Comparison of ENCODE assay signal across 14 mouse cellular contexts in genomic region chr14:13357101-13357667, GRCm38 (mm10).
DNase-seq lines count a peak whose midpoint lies in the region; ATAC-seq and TF ChIP-seq lines count a peak whose summit lies in the region.
"Had no signal": no experiment of that assay in that cellular context is flagged by ENCODE, and none has a peak within 500 bp of the region (broad histone marks: within the 10 kb centered on the region; RNA-seq: fewer than 3 reads in every experiment).

No protein-coding gene starts in this region.

- no peaks in the 10 kb centered on the region for H3K36me3 ChIP-seq in forebrain, embryonic 13.5 days (ENCODE audit: poor library complexity, severe bottlenecking)
- no peaks in the 10 kb centered on the region for H3K36me3 ChIP-seq in forebrain, embryonic 11.5 days (ENCODE audit: control insufficient read depth, insufficient read depth, low read length)
- H3K36me3 ChIP-seq in midbrain, embryonic 15.5 days (replicated peaks): no peaks in the 10 kb centered on the region
- no peaks in the 10 kb centered on the region for H3K36me3 ChIP-seq in midbrain, embryonic 10.5 days
- no peaks in the 10 kb centered on the region for H3K36me3 ChIP-seq in limb, embryonic 10.5 days
- H3K36me3 ChIP-seq: embryonic facial prominence, embryonic 13.5 days; heart, embryonic 15.5 days had no signal

- no peak for TF ChIP-seq POLR2A in brain, embryonic 14.5 days (IDR thresholded peaks at IDR 0.05; ENCODE audit: borderline replicate concordance, extremely low read depth, insufficient read depth, insufficient read length, poor library complexity, severe bottlenecking)

- H3K4me2 ChIP-seq in forebrain, embryonic 13.5 days: no peak overlapping the region
- no peak overlapping the region for H3K4me2 ChIP-seq in forebrain, embryonic 11.5 days (ENCODE audit: low read depth, low read length, severe bottlenecking)
- H3K4me2 ChIP-seq in midbrain, embryonic 15.5 days: no peak overlapping the region
- H3K4me2 ChIP-seq: embryonic facial prominence, embryonic 13.5 days; heart, embryonic 15.5 days had no signal

- H3K9me3 ChIP-seq in forebrain, embryonic 13.5 days (replicated peaks): no peaks in the 10 kb centered on the region
- H3K9me3 ChIP-seq in forebrain, embryonic 11.5 days (ENCODE audit: control insufficient read depth, low read length): no peaks in the 10 kb centered on the region
- H3K9me3 ChIP-seq in midbrain, embryonic 15.5 days: no peaks in the 10 kb centered on the region
- H3K9me3 ChIP-seq in midbrain, embryonic 10.5 days (replicated peaks): no peaks in the 10 kb centered on the region
- no peaks in the 10 kb centered on the region for H3K9me3 ChIP-seq in limb, embryonic 10.5 days (replicated peaks)
- H3K9me3 ChIP-seq: embryonic facial prominence, embryonic 13.5 days; heart, embryonic 15.5 days; megakaryocyte, embryonic 14.5 days had no signal

- H3K4me3 ChIP-seq in forebrain, embryonic 13.5 days: no peak overlapping the region
- no peak overlapping the region for H3K4me3 ChIP-seq in forebrain, embryonic 11.5 days (ENCODE audit: low read depth, low read length)
- no peak overlapping the region for H3K4me3 ChIP-seq in midbrain, embryonic 15.5 days
- no peak overlapping the region for H3K4me3 ChIP-seq in midbrain, embryonic 10.5 days
- no peak overlapping the region for H3K4me3 ChIP-seq in limb, embryonic 10.5 days
- H3K4me3 ChIP-seq: embryonic facial prominence, embryonic 13.5 days; heart, adult 2 months; heart, embryonic 15.5 days; megakaryocyte, embryonic 14.5 days had no signal

- DNase-seq in forebrain, embryonic 11.5 days (ENCODE audit: low spot score): no peak
- no peak for DNase-seq in midbrain, embryonic 10.5 days (ENCODE audit: low spot score)
- peak; percentile 71 for DNase-seq in brain, embryonic 14.5 days (ENCODE audit: low read depth)
- DNase-seq in limb, embryonic 10.5 days (ENCODE audit: low spot score): no peak
- DNase-seq: heart, adult 2 months; lung, postnatal 14 days had no signal

- H3K4me1 ChIP-seq in forebrain, embryonic 13.5 days: peaks cover 5% of the 10 kb centered on the region; the same call in 1 of the 2 replicates
- H3K4me1 ChIP-seq in forebrain, embryonic 11.5 days (replicated peaks; ENCODE audit: control insufficient read depth, insufficient read depth, low read length): no peaks in the 10 kb centered on the region
- H3K4me1 ChIP-seq in midbrain, embryonic 15.5 days: peaks cover 4% of the 10 kb centered on the region; the same call in 1 of the 2 replicates
- peaks cover 10% of the 10 kb centered on the region; the same call in 1 of the 2 replicates for H3K4me1 ChIP-seq in midbrain, embryonic 10.5 days
- peaks cover 8% of the 10 kb centered on the region for H3K4me1 ChIP-seq in limb, embryonic 10.5 days
- H3K4me1 ChIP-seq: embryonic facial prominence, embryonic 13.5 days; heart, embryonic 15.5 days; megakaryocyte, embryonic 14.5 days had no signal

- no peak for TF ChIP-seq CTCF in brain, embryonic 14.5 days (IDR thresholded peaks at IDR 0.05; ENCODE audit: borderline replicate concordance, extremely low read depth, insufficient read depth, insufficient read length)

- no peak overlapping the region for H3K9ac ChIP-seq in forebrain, embryonic 13.5 days
- H3K9ac ChIP-seq in forebrain, embryonic 11.5 days (ENCODE audit: low read length): no peak overlapping the region
- H3K9ac ChIP-seq in midbrain, embryonic 15.5 days: no peak overlapping the region
- H3K9ac ChIP-seq: embryonic facial prominence, embryonic 13.5 days; heart, embryonic 15.5 days had no signal

- H3K27ac ChIP-seq in forebrain, embryonic 13.5 days: no peak overlapping the region
- no peak overlapping the region for H3K27ac ChIP-seq in forebrain, embryonic 11.5 days (ENCODE audit: low read depth, low read length)
- no peak overlapping the region for H3K27ac ChIP-seq in midbrain, embryonic 15.5 days
- H3K27ac ChIP-seq in midbrain, embryonic 10.5 days (replicated peaks): no peak overlapping the region
- peak overlapping the region; percentile 25; the same call in 1 of the 2 replicates for H3K27ac ChIP-seq in limb, embryonic 10.5 days
- H3K27ac ChIP-seq: embryonic facial prominence, embryonic 13.5 days; heart, adult 2 months; heart, embryonic 15.5 days; kidney, postnatal 0 days had no signal

- ATAC-seq in forebrain, embryonic 13.5 days: peak; percentile 61
- ATAC-seq in forebrain, embryonic 11.5 days (replicated peaks; ENCODE audit: low FRiP score): no peak
- 0 out of 2 replicates have a peak, but pooled peaks have one; percentile 35 for ATAC-seq in midbrain, embryonic 15.5 days (replicated peaks)
- ATAC-seq in erythroid progenitor cell, adult 5-6 weeks (replicated peaks; ENCODE audit: low FRiP score, poor library complexity, severe bottlenecking): no peak
- ATAC-seq: intestine, postnatal 0 days had no signal

- no peaks in the 10 kb centered on the region for H3K27me3 ChIP-seq in forebrain, embryonic 13.5 days
- H3K27me3 ChIP-seq in forebrain, embryonic 11.5 days (ENCODE audit: control insufficient read depth, insufficient read depth, low read length): no peaks in the 10 kb centered on the region
- H3K27me3 ChIP-seq in midbrain, embryonic 15.5 days (replicated peaks): no peaks in the 10 kb centered on the region
- no peaks in the 10 kb centered on the region for H3K27me3 ChIP-seq in midbrain, embryonic 10.5 days (ENCODE audit: low read depth, poor library complexity, severe bottlenecking)
- H3K27me3 ChIP-seq in limb, embryonic 10.5 days (ENCODE audit: low read depth, poor library complexity, severe bottlenecking): no peaks in the 10 kb centered on the region
- H3K27me3 ChIP-seq: embryonic facial prominence, embryonic 13.5 days; heart, embryonic 15.5 days; megakaryocyte, embryonic 14.5 days had no signal

- 51% methylated on average over 5 of the region's 5 CpGs for WGBS in forebrain, embryonic 13.5 days
- WGBS in forebrain, embryonic 11.5 days: 78% methylated on average over 5 of the region's 5 CpGs
- 62% methylated on average over 5 of the region's 5 CpGs for WGBS in midbrain, embryonic 15.5 days
- WGBS in midbrain, embryonic 10.5 days: 86% methylated on average over 5 of the region's 5 CpGs
- 76% methylated on average over 5 of the region's 5 CpGs for WGBS in limb, embryonic 10.5 days

Comparison
In these comparisons a context has a peak if more than half of its experiments do, and no peak if none do; other contexts are left out.
1. ATAC-seq: peak in forebrain, embryonic 13.5 days (single experiment) and midbrain, embryonic 15.5 days (single experiment); none in forebrain, embryonic 11.5 days (single experiment) and erythroid progenitor cell, adult 5-6 weeks (single experiment).